Mouse (Mus musculus) lung, adult 2 months (tissue): ENCODE results near the gene Col23a1.

ENCODE experiments used
- CTCF ChIP-seq: fragments of 200-500 bp; IDR thresholded peaks from 2 replicates; pipeline ENCODE4 v1.5.1; 2011; ENCODE audit warnings: mild to moderate bottlenecking, low read length, control low read depth; ENCODE audit not compliant: insufficient read depth
- POLR2A ChIP-seq: fragments of 200-500 bp; IDR thresholded peaks from 2 replicates; pipeline ENCODE4 v1.6.1; 2011; ENCODE audit warnings: low read depth, mild to moderate bottlenecking, control low read depth, low read length, borderline replicate concordance; ENCODE audit errors: extremely low read depth

GRCm38 (mm10) chr11:51593849-51594248 lies 304.1 kb downstream of the Col23a1 start:
- TF ChIP-seq CTCF (no peak), POLR2A (no peak)
